Mouse (Mus musculus) G1E (cell line): ENCODE measurements around the gene Trim65. TPM values are rescaled to one million over a fixed set of nuclear protein-coding genes. Genes with fewer than 3 reads are reported as not detected.
A peak's percentile ranks its signal among the peaks of the same experiment; 100 is the strongest.

Experiments
- ATAC-seq: 2 replicates; pipeline ENCODE4 v1.8.0; 2016; ENCODE audit warnings: mild to moderate bottlenecking; ENCODE audit not compliant: insufficient number of reproducible peaks, poor library complexity, low FRiP score, severe bottlenecking; ENCODE audit errors: extremely low read depth
- DNase-seq: peaks from one replicate; pipeline ENCODE4 v3.0.0; 2012; ENCODE audit warnings: low spot score
- H3K27me3 ChIP-seq: 2 replicates; pipeline ENCODE4 v1.6.1; 2012; ENCODE audit warnings: mild to moderate bottlenecking, low read length, inconsistent platforms; ENCODE audit not compliant: insufficient read depth
- H3K36me3 ChIP-seq: replicated peaks from 2 replicates; pipeline ENCODE3; 2012; ENCODE audit warnings: mild to moderate bottlenecking, inconsistent platforms
- H3K4me1 ChIP-seq: 2 replicates; pipeline ENCODE4 v1.6.1; 2012; ENCODE audit warnings: low read depth, low read length, inconsistent platforms, mixed read lengths; ENCODE audit not compliant: insufficient read depth
- H3K4me3 ChIP-seq: 2 replicates; pipeline ENCODE4 v1.5.1; 2012; ENCODE audit warnings: low read depth, mild to moderate bottlenecking, inconsistent platforms, low read length, moderate library complexity, mixed read lengths
- H3K9me3 ChIP-seq: replicated peaks from 2 replicates; pipeline ENCODE4 v1.6.1; 2012; ENCODE audit warnings: inconsistent platforms
- CTCF ChIP-seq: IDR thresholded peaks from 2 replicates; pipeline ENCODE4 v1.5.1; 2012; ENCODE audit warnings: low read depth, low read length, inconsistent platforms, mixed read lengths
- GATA1 ChIP-seq: IDR thresholded peaks from 2 replicates; pipeline ENCODE4 v1.6.1; 2012; ENCODE audit warnings: borderline replicate concordance, low read length, inconsistent platforms, mixed read lengths
- GATA2 ChIP-seq: IDR thresholded peaks from 2 replicates; pipeline ENCODE4 v1.6.1; 2012; ENCODE audit warnings: low read depth, low read length, inconsistent platforms, borderline replicate concordance
- POLR2AphosphoS5 ChIP-seq: IDR thresholded peaks from 2 replicates; pipeline ENCODE4 v1.6.1; 2012; ENCODE audit warnings: low read depth, low read length, inconsistent platforms; ENCODE audit not compliant: insufficient replicate concordance
- TAL1 ChIP-seq: conservative IDR thresholded peaks from 2 replicates; pipeline ENCODE4 v1.6.1; 2012; ENCODE audit warnings: low read depth, low read length, inconsistent platforms, mixed read lengths
- polyA plus RNA-seq: library from polyadenylated mRNA; stranded (reverse); fragments of >175 nt; gene quantifications from 2 replicates; pipeline ENCODE4 v1.2.3, GENCODE M21; 2012
- total RNA-seq, 2 experiments: library from RNA; stranded (forward) in 1 of 2; stranded (reverse) in 1 of 2; fragments of 200-1000 nt in 1 of 2; fragments of >200 nt in 1 of 2; fragmentation: Nextera tagmentation in 1 of 2; gene quantifications; 2 replicates each; pipeline ENCODE4 v1.2.3; 2014 to 2017

The Trim65 gene
- total and polyA plus RNA-seq, 3 experiments: 0.05 TPM; not detected in 2

GRCm38 (mm10) chr11:116091591-116091990 is 39.3 kb downstream of the Trim65 start:
- Histone ChIP-seq H3K27me3 (no peaks in the 10 kb centered on the region), H3K4me3 (no peak overlapping the region), H3K4me1 (peaks cover 61% of the 10 kb centered on the region), H3K36me3 (peaks cover 2% of the 10 kb centered on the region), H3K9me3 (peaks cover 2% of the 10 kb centered on the region; the same call in 1 of the 2 replicates)
- DNase-seq (no peak), ATAC-seq (no peak)
- TF ChIP-seq POLR2AphosphoS5 (no peak), GATA2 (no peak), GATA1 (no peak), CTCF (no peak), TAL1 (no peak)

GRCm38 (mm10) chr11:116089545-116089944 is 41.4 kb downstream of the Trim65 start:
- ATAC-seq: no peak
- Histone ChIP-seq H3K4me3 (no peak overlapping the region), H3K4me1 (peaks cover 71% of the 10 kb centered on the region), H3K9me3 (no peaks in the 10 kb centered on the region), H3K36me3 (peaks cover 16% of the 10 kb centered on the region), H3K27me3 (no peaks in the 10 kb centered on the region)
- TF ChIP-seq GATA1: no peak
- TF ChIP-seq TAL1: no peak
- no peak for TF ChIP-seq CTCF
- no peak for TF ChIP-seq POLR2AphosphoS5
- no peak for TF ChIP-seq GATA2
- DNase-seq: no peak

- no peak for ATAC-seq
- Histone ChIP-seq H3K36me3 (peaks cover 23% of the 10 kb centered on the region), H3K4me1 (peaks cover 72% of the 10 kb centered on the region), H3K4me3 (no peak overlapping the region; the same call in 1 of the 2 replicates), H3K9me3 (no peaks in the 10 kb centered on the region), H3K27me3 (no peaks in the 10 kb centered on the region)
- no peak for DNase-seq
- no peak for TF ChIP-seq GATA1
- TF ChIP-seq GATA2: no peak
- TF ChIP-seq POLR2AphosphoS5: no peak
- TF ChIP-seq TAL1: peak; percentile 61
- no peak for TF ChIP-seq CTCF
Measured at GRCm38 (mm10) chr11:116088741-116089394, 42.1 kb downstream of the Trim65 start.

- DNase-seq: no peak
- TF ChIP-seq GATA1 (no peak), GATA2 (no peak), TAL1 (peak; percentile 41; the same call in 1 of the 2 replicates), CTCF (no peak), POLR2AphosphoS5 (no peak)
- Histone ChIP-seq H3K27me3 (no peaks in the 10 kb centered on the region), H3K36me3 (peaks cover 29% of the 10 kb centered on the region), H3K4me3 (peak overlapping the region; percentile 73; the same call in 1 of the 2 replicates), H3K9me3 (no peaks in the 10 kb centered on the region), H3K4me1 (peaks cover 72% of the 10 kb centered on the region)
- no peak for ATAC-seq
Measured at GRCm38 (mm10) chr11:116088188-116088587, 42.7 kb downstream of the Trim65 start.

GRCm38 (mm10) chr11:116087194-116088130 is 43.5 kb downstream of the Trim65 start:
- TF ChIP-seq CTCF: peak; percentile 54
- TF ChIP-seq TAL1: no peak
- H3K36me3 ChIP-seq: peaks cover 36% of the 10 kb centered on the region
- DNase-seq (peak; percentile 60), ATAC-seq (peak; percentile 31; the same call in 1 of the 2 replicates)
- H3K4me1 ChIP-seq: peaks cover 73% of the 10 kb centered on the region
- H3K27me3 ChIP-seq: no peaks in the 10 kb centered on the region
- H3K4me3 ChIP-seq: peak overlapping the region; percentile 73
- no peaks in the 10 kb centered on the region for H3K9me3 ChIP-seq
